Mouse (Mus musculus): ENCODE results near the gene Gpr1. TPM values are rescaled to one million over a fixed set of nuclear protein-coding genes. Genes with fewer than 3 reads are reported as not detected.

Gpr1 gene
- 0.20 TPM in 1 of 2 replicates, not detected in the other for polyA plus RNA-seq (2016; fragmentation: Nextera tagmentation; extraction: Ambion mirVana)

- peak within 1 kb of the TSS; percentile 3; the same call in 1 of the 2 replicates for H3K4me3 ChIP-seq (replicated peaks)
- peak within 1 kb of the TSS; percentile 40 for H3K4me2 ChIP-seq
- H3K27ac ChIP-seq, result no peak within 1 kb of the TSS
- 33% methylated on average over 3 of the region's 3 CpGs for whole genome bisulfite sequencing
- ATAC-seq (ENCODE audit: insufficient number of reproducible peaks, insufficient read depth, low FRiP score, low TSS enrichment, low read depth), result no peak
- no peaks in the 10 kb centered on the region for H3K36me3 ChIP-seq
- 0 out of 2 replicates have a peak, but pooled peaks cover under 1% of the 10 kb centered on the region for H3K9me3 ChIP-seq
- H3K27me3 ChIP-seq, result peaks cover 25% of the 10 kb centered on the region
- H3K9ac ChIP-seq (replicated peaks), result no peak within 1 kb of the TSS; the same call in 1 of the 2 replicates
- H3K4me1 ChIP-seq (replicated peaks), result peaks cover 17% of the 10 kb centered on the region
Observed at GRCm38 (mm10) chr1:63214271-63214558, at the start of gene Gpr1. Gene Gpr1, minus strand, starts transcription at chr1:63214543.

GRCm38 (mm10) chr1:63263671-63264070 lies 49.3 kb upstream of the Gpr1 start:
- Histone ChIP-seq H3K27ac (no peak overlapping the region), H3K9ac (replicated peaks) (no peak overlapping the region), H3K4me2 (no peak overlapping the region), H3K9me3 (no peaks in the 10 kb centered on the region), H3K4me1 (replicated peaks) (no peaks in the 10 kb centered on the region), H3K36me3 (no peaks in the 10 kb centered on the region), H3K27me3 (peaks cover 72% of the 10 kb centered on the region), H3K4me3 (replicated peaks) (no peak overlapping the region)
- 41% methylated on average over 11 of the region's 11 CpGs for WGBS
- ATAC-seq (ENCODE audit: insufficient number of reproducible peaks, insufficient read depth, low FRiP score, low TSS enrichment, low read depth), result no peak

GRCm38 (mm10) chr1:63261041-63261590 lies 46.8 kb upstream of the Gpr1 start:
- Histone ChIP-seq H3K9ac (replicated peaks) (no peak overlapping the region), H3K36me3 (no peaks in the 10 kb centered on the region), H3K27ac (no peak overlapping the region), H3K27me3 (peaks cover 78% of the 10 kb centered on the region), H3K9me3 (no peaks in the 10 kb centered on the region), H3K4me2 (no peak overlapping the region), H3K4me3 (replicated peaks) (no peak overlapping the region), H3K4me1 (replicated peaks) (0 out of 2 replicates have a peak, but pooled peaks cover 3% of the 10 kb centered on the region)
- WGBS, result 53% methylated on average over 17 of the region's 17 CpGs
- no peak for ATAC-seq (ENCODE audit: insufficient number of reproducible peaks, insufficient read depth, low FRiP score, low TSS enrichment, low read depth)

GRCm38 (mm10) chr1:63260742-63261033 lies 46.3 kb upstream of the Gpr1 start:
- H3K4me1 ChIP-seq (replicated peaks), result 0 out of 2 replicates have a peak, but pooled peaks cover 6% of the 10 kb centered on the region
- H3K9ac ChIP-seq (replicated peaks), result no peak overlapping the region
- no peaks in the 10 kb centered on the region for H3K36me3 ChIP-seq
- H3K27me3 ChIP-seq, result peaks cover 78% of the 10 kb centered on the region
- 39% methylated on average over 5 of the region's 5 CpGs for WGBS
- no peak overlapping the region for H3K4me3 ChIP-seq (replicated peaks)
- H3K9me3 ChIP-seq, result no peaks in the 10 kb centered on the region
- no peak overlapping the region for H3K27ac ChIP-seq
- H3K4me2 ChIP-seq, result no peak overlapping the region
- no peak for ATAC-seq (ENCODE audit: insufficient number of reproducible peaks, insufficient read depth, low FRiP score, low TSS enrichment, low read depth)

- no peak for ATAC-seq (ENCODE audit: insufficient number of reproducible peaks, insufficient read depth, low FRiP score, low TSS enrichment, low read depth)
- Histone ChIP-seq H3K36me3 (no peaks in the 10 kb centered on the region), H3K9ac (replicated peaks) (no peak overlapping the region), H3K4me2 (no peak overlapping the region), H3K4me1 (replicated peaks) (0 out of 2 replicates have a peak, but pooled peaks cover 8% of the 10 kb centered on the region), H3K27ac (no peak overlapping the region), H3K9me3 (no peaks in the 10 kb centered on the region), H3K4me3 (replicated peaks) (no peak overlapping the region), H3K27me3 (peaks cover 78% of the 10 kb centered on the region)
- WGBS, result 43% methylated on average over 17 of the region's 17 CpGs
Observed at GRCm38 (mm10) chr1:63259916-63260741, 45.8 kb upstream of the Gpr1 start.

- H3K27ac ChIP-seq, result no peak overlapping the region
- peaks cover 78% of the 10 kb centered on the region for H3K27me3 ChIP-seq
- 44% methylated on average over 11 of the region's 11 CpGs for WGBS
- no peaks in the 10 kb centered on the region for H3K36me3 ChIP-seq
- no peaks in the 10 kb centered on the region for H3K9me3 ChIP-seq
- no peak overlapping the region for H3K4me2 ChIP-seq
- no peak overlapping the region for H3K4me3 ChIP-seq (replicated peaks)
- no peak for ATAC-seq (ENCODE audit: insufficient number of reproducible peaks, insufficient read depth, low FRiP score, low TSS enrichment, low read depth)
- 0 out of 2 replicates have a peak, but pooled peaks cover 8% of the 10 kb centered on the region for H3K4me1 ChIP-seq (replicated peaks)
- H3K9ac ChIP-seq (replicated peaks), result no peak overlapping the region
Observed at GRCm38 (mm10) chr1:63259271-63259830, 45.0 kb upstream of the Gpr1 start.

- Histone ChIP-seq H3K4me3 (replicated peaks) (no peak overlapping the region), H3K27ac (no peak overlapping the region), H3K36me3 (no peaks in the 10 kb centered on the region), H3K27me3 (peaks cover 76% of the 10 kb centered on the region), H3K9me3 (no peaks in the 10 kb centered on the region), H3K9ac (replicated peaks) (no peak overlapping the region), H3K4me2 (no peak overlapping the region), H3K4me1 (replicated peaks) (0 out of 2 replicates have a peak, but pooled peaks cover 8% of the 10 kb centered on the region)
- ATAC-seq (ENCODE audit: insufficient number of reproducible peaks, insufficient read depth, low FRiP score, low TSS enrichment, low read depth), result no peak
- WGBS, result 30% methylated on average over 2 of the region's 2 CpGs
Observed at GRCm38 (mm10) chr1:63258501-63258900, 44.2 kb upstream of the Gpr1 start.

- Histone ChIP-seq H3K9ac (replicated peaks) (no peak overlapping the region), H3K9me3 (no peaks in the 10 kb centered on the region), H3K27ac (no peak overlapping the region), H3K4me2 (no peak overlapping the region), H3K4me1 (replicated peaks) (0 out of 2 replicates have a peak, but pooled peaks cover 8% of the 10 kb centered on the region), H3K4me3 (replicated peaks) (no peak overlapping the region), H3K27me3 (peaks cover 80% of the 10 kb centered on the region), H3K36me3 (no peaks in the 10 kb centered on the region)
- ATAC-seq (ENCODE audit: insufficient number of reproducible peaks, insufficient read depth, low FRiP score, low TSS enrichment, low read depth), result no peak
- 7% methylated on average over 5 of the region's 5 CpGs for WGBS
Observed at GRCm38 (mm10) chr1:63256083-63256482, 41.7 kb upstream of the Gpr1 start.

- Histone ChIP-seq H3K4me2 (no peak overlapping the region), H3K9me3 (no peaks in the 10 kb centered on the region), H3K9ac (replicated peaks) (no peak overlapping the region), H3K27ac (no peak overlapping the region), H3K27me3 (peaks cover 77% of the 10 kb centered on the region), H3K4me1 (replicated peaks) (0 out of 2 replicates have a peak, but pooled peaks cover 8% of the 10 kb centered on the region), H3K4me3 (replicated peaks) (no peak overlapping the region), H3K36me3 (no peaks in the 10 kb centered on the region)
- ATAC-seq (ENCODE audit: insufficient number of reproducible peaks, insufficient read depth, low FRiP score, low TSS enrichment, low read depth), result no peak
- 28% methylated on average over 4 of the region's 4 CpGs for WGBS
Observed at GRCm38 (mm10) chr1:63255101-63255500, 40.8 kb upstream of the Gpr1 start.

GRCm38 (mm10) chr1:63253291-63253690 lies 38.9 kb upstream of the Gpr1 start:
- Histone ChIP-seq H3K4me1 (replicated peaks) (0 out of 2 replicates have a peak, but pooled peaks cover 11% of the 10 kb centered on the region), H3K4me3 (replicated peaks) (no peak overlapping the region), H3K4me2 (no peak overlapping the region), H3K9ac (replicated peaks) (no peak overlapping the region), H3K36me3 (no peaks in the 10 kb centered on the region), H3K27ac (no peak overlapping the region), H3K27me3 (peaks cover 85% of the 10 kb centered on the region), H3K9me3 (no peaks in the 10 kb centered on the region)
- 41% methylated on average over 5 of the region's 5 CpGs for WGBS
- ATAC-seq (ENCODE audit: insufficient number of reproducible peaks, insufficient read depth, low FRiP score, low TSS enrichment, low read depth), result no peak

GRCm38 (mm10) chr1:63252351-63253209 lies 38.2 kb upstream of the Gpr1 start:
- Histone ChIP-seq H3K4me3 (replicated peaks) (no peak overlapping the region), H3K4me2 (no peak overlapping the region)
- no peak for ATAC-seq (ENCODE audit: insufficient number of reproducible peaks, insufficient read depth, low FRiP score, low TSS enrichment, low read depth)

More at GRCm38 (mm10) chr1:63252351-63253209, 38.2 kb upstream of the Gpr1 start:
- Histone ChIP-seq H3K9me3 (no peaks in the 10 kb centered on the region), H3K4me1 (replicated peaks) (0 out of 2 replicates have a peak, but pooled peaks cover 14% of the 10 kb centered on the region), H3K27me3 (peaks cover 87% of the 10 kb centered on the region), H3K27ac (no peak overlapping the region), H3K36me3 (no peaks in the 10 kb centered on the region), H3K9ac (replicated peaks) (no peak overlapping the region)
- 32% methylated on average over 24 of the region's 24 CpGs for WGBS

All from limb, embryonic 12.5 days (tissue).